Mouse (Mus musculus): Measurements from ENCODE around the gene Wnt7a. TPM values are rescaled to one million over a fixed set of nuclear protein-coding genes. Genes with fewer than 3 reads are reported as not detected.

Wnt7a gene
- polyA plus RNA-seq, 1 experiment from 2014 or later, result 2.5 TPM

GRCm38 (mm10) chr6:91379266-91379665 is 31.9 kb downstream of the Wnt7a start:
- Histone ChIP-seq H3K9me3 (ENCODE audit: control insufficient read depth, low read length) (no peaks in the 10 kb centered on the region), H3K4me2 (ENCODE audit: low read depth, severe bottlenecking) (no peak overlapping the region), H3K36me3 (ENCODE audit: control insufficient read depth, insufficient read depth, low read length) (no peaks in the 10 kb centered on the region), H3K9ac (ENCODE audit: low read length) (no peak overlapping the region), H3K4me3 (ENCODE audit: low read depth, low read length) (no peak overlapping the region), H3K4me1 (ENCODE audit: control insufficient read depth, insufficient read depth, low read length) (no peaks in the 10 kb centered on the region), H3K27ac (replicated peaks; ENCODE audit: low read depth, low read length) (no peak overlapping the region), H3K27me3 (ENCODE audit: control insufficient read depth, insufficient read depth, low read length) (no peaks in the 10 kb centered on the region)
- 66% methylated on average over 3 of the region's 3 CpGs for WGBS
- DNase-seq (ENCODE audit: low spot score), result no peak
- ATAC-seq (ENCODE audit: insufficient number of reproducible peaks, low FRiP score, low TSS enrichment, low read depth), result no peak

GRCm38 (mm10) chr6:91372977-91373376 is 38.2 kb downstream of the Wnt7a start:
- H3K36me3 ChIP-seq (ENCODE audit: control insufficient read depth, insufficient read depth, low read length), result no peaks in the 10 kb centered on the region
- H3K27ac ChIP-seq (replicated peaks; ENCODE audit: low read depth, low read length), result no peak overlapping the region
- H3K9ac ChIP-seq (ENCODE audit: low read length), result no peak overlapping the region
- H3K4me1 ChIP-seq (ENCODE audit: control insufficient read depth, insufficient read depth, low read length), result no peaks in the 10 kb centered on the region
- no peak for ATAC-seq (ENCODE audit: insufficient number of reproducible peaks, low FRiP score, low TSS enrichment, low read depth)
- no peak for DNase-seq (ENCODE audit: low spot score)
- H3K4me2 ChIP-seq (ENCODE audit: low read depth, severe bottlenecking), result no peak overlapping the region
- H3K4me3 ChIP-seq (ENCODE audit: low read depth, low read length), result no peak overlapping the region
- H3K27me3 ChIP-seq (ENCODE audit: control insufficient read depth, insufficient read depth, low read length), result no peaks in the 10 kb centered on the region
- H3K9me3 ChIP-seq (ENCODE audit: control insufficient read depth, low read length), result no peaks in the 10 kb centered on the region

- Histone ChIP-seq H3K4me1 (ENCODE audit: control insufficient read depth, insufficient read depth, low read length) (no peaks in the 10 kb centered on the region), H3K4me2 (ENCODE audit: low read depth, severe bottlenecking) (no peak overlapping the region), H3K9ac (ENCODE audit: low read length) (no peak overlapping the region), H3K27ac (replicated peaks; ENCODE audit: low read depth, low read length) (no peak overlapping the region), H3K27me3 (ENCODE audit: control insufficient read depth, insufficient read depth, low read length) (no peaks in the 10 kb centered on the region), H3K36me3 (ENCODE audit: control insufficient read depth, insufficient read depth, low read length) (no peaks in the 10 kb centered on the region), H3K4me3 (ENCODE audit: low read depth, low read length) (no peak overlapping the region), H3K9me3 (ENCODE audit: control insufficient read depth, low read length) (no peaks in the 10 kb centered on the region)
- 33% methylated on average over 3 of the region's 3 CpGs for WGBS
- ATAC-seq (ENCODE audit: insufficient number of reproducible peaks, low FRiP score, low TSS enrichment, low read depth), result no peak
- no peak for DNase-seq (ENCODE audit: low spot score)
These were observed 38.6 kb downstream of the Wnt7a start for GRCm38 (mm10) chr6:91372586-91372971.

- H3K36me3 ChIP-seq (ENCODE audit: control insufficient read depth, insufficient read depth, low read length), result no peaks in the 10 kb centered on the region
- H3K4me3 ChIP-seq (ENCODE audit: low read depth, low read length), result no peak overlapping the region
- ATAC-seq (ENCODE audit: insufficient number of reproducible peaks, low FRiP score, low TSS enrichment, low read depth), result no peak
- H3K27me3 ChIP-seq (ENCODE audit: control insufficient read depth, insufficient read depth, low read length), result no peaks in the 10 kb centered on the region
- H3K9me3 ChIP-seq (ENCODE audit: control insufficient read depth, low read length), result no peaks in the 10 kb centered on the region
- no peak for DNase-seq (ENCODE audit: low spot score)
- H3K9ac ChIP-seq (ENCODE audit: low read length), result no peak overlapping the region
- no peak overlapping the region for H3K27ac ChIP-seq (replicated peaks; ENCODE audit: low read depth, low read length)
- H3K4me1 ChIP-seq (ENCODE audit: control insufficient read depth, insufficient read depth, low read length), result no peaks in the 10 kb centered on the region
- no peak overlapping the region for H3K4me2 ChIP-seq (ENCODE audit: low read depth, severe bottlenecking)
These were observed 39.1 kb downstream of the Wnt7a start for GRCm38 (mm10) chr6:91371912-91372585.

- H3K27ac ChIP-seq (replicated peaks; ENCODE audit: low read depth, low read length), result no peak overlapping the region
- no peak overlapping the region for H3K4me3 ChIP-seq (ENCODE audit: low read depth, low read length)
- H3K9me3 ChIP-seq (ENCODE audit: control insufficient read depth, low read length), result no peaks in the 10 kb centered on the region
- DNase-seq (ENCODE audit: low spot score) (no peak), ATAC-seq (ENCODE audit: insufficient number of reproducible peaks, low FRiP score, low TSS enrichment, low read depth) (no peak)
- no peaks in the 10 kb centered on the region for H3K36me3 ChIP-seq (ENCODE audit: control insufficient read depth, insufficient read depth, low read length)
- no peaks in the 10 kb centered on the region for H3K4me1 ChIP-seq (ENCODE audit: control insufficient read depth, insufficient read depth, low read length)
- 82% methylated on average over 1 of the region's 1 CpGs for WGBS
- H3K4me2 ChIP-seq (ENCODE audit: low read depth, severe bottlenecking), result no peak overlapping the region
- no peak overlapping the region for H3K9ac ChIP-seq (ENCODE audit: low read length)
- H3K27me3 ChIP-seq (ENCODE audit: control insufficient read depth, insufficient read depth, low read length), result no peaks in the 10 kb centered on the region
These were observed 44.4 kb downstream of the Wnt7a start for GRCm38 (mm10) chr6:91366781-91367180.

GRCm38 (mm10) chr6:91365480-91365879 is 45.7 kb downstream of the Wnt7a start:
- no peak overlapping the region for H3K9ac ChIP-seq (ENCODE audit: low read length)
- no peaks in the 10 kb centered on the region for H3K9me3 ChIP-seq (ENCODE audit: control insufficient read depth, low read length)
- H3K4me1 ChIP-seq (ENCODE audit: control insufficient read depth, insufficient read depth, low read length), result no peaks in the 10 kb centered on the region
- no peak for DNase-seq (ENCODE audit: low spot score)
- WGBS, result 78% methylated on average over 14 of the region's 14 CpGs
- no peak overlapping the region for H3K4me2 ChIP-seq (ENCODE audit: low read depth, severe bottlenecking)
- H3K27me3 ChIP-seq (ENCODE audit: control insufficient read depth, insufficient read depth, low read length), result no peaks in the 10 kb centered on the region
- H3K4me3 ChIP-seq (ENCODE audit: low read depth, low read length), result no peak overlapping the region
- no peak for ATAC-seq (ENCODE audit: insufficient number of reproducible peaks, low FRiP score, low TSS enrichment, low read depth)
- H3K36me3 ChIP-seq (ENCODE audit: control insufficient read depth, insufficient read depth, low read length), result no peaks in the 10 kb centered on the region
- no peak overlapping the region for H3K27ac ChIP-seq (replicated peaks; ENCODE audit: low read depth, low read length)

- WGBS, result 85% methylated on average over 2 of the region's 2 CpGs
- ATAC-seq (ENCODE audit: insufficient number of reproducible peaks, low FRiP score, low TSS enrichment, low read depth), result no peak
These were observed 48.4 kb downstream of the Wnt7a start for GRCm38 (mm10) chr6:91362756-91363155.

GRCm38 (mm10) chr6:91360998-91361397 is 50.2 kb downstream of the Wnt7a start:
- H3K27ac ChIP-seq (replicated peaks; ENCODE audit: low read depth, low read length), result no peak overlapping the region
- H3K4me2 ChIP-seq (ENCODE audit: low read depth, severe bottlenecking), result no peak overlapping the region
- ATAC-seq (ENCODE audit: insufficient number of reproducible peaks, low FRiP score, low TSS enrichment, low read depth) (no peak), DNase-seq (ENCODE audit: low spot score) (no peak)
- H3K4me3 ChIP-seq (ENCODE audit: low read depth, low read length), result no peak overlapping the region
- no peaks in the 10 kb centered on the region for H3K27me3 ChIP-seq (ENCODE audit: control insufficient read depth, insufficient read depth, low read length)
- H3K4me1 ChIP-seq (ENCODE audit: control insufficient read depth, insufficient read depth, low read length), result no peaks in the 10 kb centered on the region
- no peak overlapping the region for H3K9ac ChIP-seq (ENCODE audit: low read length)
- H3K9me3 ChIP-seq (ENCODE audit: control insufficient read depth, low read length), result no peaks in the 10 kb centered on the region
- WGBS, result 84% methylated on average over 6 of the region's 6 CpGs
- no peaks in the 10 kb centered on the region for H3K36me3 ChIP-seq (ENCODE audit: control insufficient read depth, insufficient read depth, low read length)

More at GRCm38 (mm10) chr6:91362756-91363155, 48.4 kb downstream of the Wnt7a start:
- Histone ChIP-seq H3K36me3 (ENCODE audit: control insufficient read depth, insufficient read depth, low read length) (no peaks in the 10 kb centered on the region), H3K9me3 (ENCODE audit: control insufficient read depth, low read length) (no peaks in the 10 kb centered on the region), H3K27ac (replicated peaks; ENCODE audit: low read depth, low read length) (no peak overlapping the region), H3K4me3 (ENCODE audit: low read depth, low read length) (no peak overlapping the region), H3K4me2 (ENCODE audit: low read depth, severe bottlenecking) (no peak overlapping the region), H3K4me1 (ENCODE audit: control insufficient read depth, insufficient read depth, low read length) (no peaks in the 10 kb centered on the region), H3K9ac (ENCODE audit: low read length) (no peak overlapping the region), H3K27me3 (ENCODE audit: control insufficient read depth, insufficient read depth, low read length) (no peaks in the 10 kb centered on the region)
- no peak for DNase-seq (ENCODE audit: low spot score)

GRCm38 (mm10) chr6:91360371-91360690 is 50.8 kb downstream of the Wnt7a start:
- Histone ChIP-seq H3K9me3 (ENCODE audit: control insufficient read depth, low read length) (no peaks in the 10 kb centered on the region), H3K4me2 (ENCODE audit: low read depth, severe bottlenecking) (no peak overlapping the region), H3K27me3 (ENCODE audit: control insufficient read depth, insufficient read depth, low read length) (no peaks in the 10 kb centered on the region), H3K4me1 (ENCODE audit: control insufficient read depth, insufficient read depth, low read length) (no peaks in the 10 kb centered on the region), H3K27ac (replicated peaks; ENCODE audit: low read depth, low read length) (no peak overlapping the region), H3K4me3 (ENCODE audit: low read depth, low read length) (no peak overlapping the region), H3K9ac (ENCODE audit: low read length) (no peak overlapping the region), H3K36me3 (ENCODE audit: control insufficient read depth, insufficient read depth, low read length) (no peaks in the 10 kb centered on the region)
- ATAC-seq (ENCODE audit: insufficient number of reproducible peaks, low FRiP score, low TSS enrichment, low read depth) (no peak), DNase-seq (ENCODE audit: low spot score) (no peak)
- 87% methylated on average over 4 of the region's 4 CpGs for WGBS

Data from limb, embryonic 11.5 days (tissue).